Mouse (Mus musculus) small intestine, adult 10 weeks (tissue): ENCODE data around the gene Gzf1. TPM values are rescaled to one million over a fixed set of nuclear protein-coding genes. Genes with fewer than 3 reads are reported as not detected.

ENCODE experiments used
- polyA plus RNA-seq: library from polyadenylated mRNA; stranded (reverse); fragments of 350-450 nt; fragmentation: Illumina TruSeq; extraction: RNeasy Lipid Tissue Mini Kit (QIAGEN cat#74804); gene quantifications from one replicate; pipeline ENCODE4 v1.2.3, GENCODE M21; 2014; ENCODE audit warnings: low replicate concordance

Gzf1 gene
- 35.3 TPM for polyA plus RNA-seq

DNA sequence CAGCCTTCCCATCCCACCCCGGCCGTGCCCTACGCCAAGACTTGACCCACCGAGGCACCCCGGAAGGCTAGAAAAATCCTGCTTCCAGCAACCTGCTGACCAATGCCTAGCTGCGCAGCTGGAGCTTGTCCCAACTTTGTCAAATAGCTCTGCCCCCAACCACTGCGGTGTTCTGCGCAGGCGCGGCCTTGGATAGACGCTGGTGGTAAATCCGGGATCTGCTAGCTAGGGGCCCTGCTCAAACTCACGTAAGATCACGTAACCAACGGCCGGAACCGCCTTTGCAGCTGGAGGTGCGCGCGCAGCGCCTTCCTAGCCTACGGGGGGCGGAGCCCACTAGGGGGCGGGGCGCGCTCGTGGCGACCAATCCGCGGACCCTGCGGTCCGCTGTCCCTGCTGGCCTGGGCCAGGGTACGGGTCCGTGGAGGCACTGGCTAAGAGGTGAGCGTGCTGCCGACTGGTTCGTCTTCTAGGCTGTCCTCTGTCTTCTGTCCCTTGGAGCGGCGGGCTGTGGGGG, at the start of gene Gzf1:
Gzf1 (plus strand) TSS at position 249 of the 517 bp plus-strand sequence.

DNA sequence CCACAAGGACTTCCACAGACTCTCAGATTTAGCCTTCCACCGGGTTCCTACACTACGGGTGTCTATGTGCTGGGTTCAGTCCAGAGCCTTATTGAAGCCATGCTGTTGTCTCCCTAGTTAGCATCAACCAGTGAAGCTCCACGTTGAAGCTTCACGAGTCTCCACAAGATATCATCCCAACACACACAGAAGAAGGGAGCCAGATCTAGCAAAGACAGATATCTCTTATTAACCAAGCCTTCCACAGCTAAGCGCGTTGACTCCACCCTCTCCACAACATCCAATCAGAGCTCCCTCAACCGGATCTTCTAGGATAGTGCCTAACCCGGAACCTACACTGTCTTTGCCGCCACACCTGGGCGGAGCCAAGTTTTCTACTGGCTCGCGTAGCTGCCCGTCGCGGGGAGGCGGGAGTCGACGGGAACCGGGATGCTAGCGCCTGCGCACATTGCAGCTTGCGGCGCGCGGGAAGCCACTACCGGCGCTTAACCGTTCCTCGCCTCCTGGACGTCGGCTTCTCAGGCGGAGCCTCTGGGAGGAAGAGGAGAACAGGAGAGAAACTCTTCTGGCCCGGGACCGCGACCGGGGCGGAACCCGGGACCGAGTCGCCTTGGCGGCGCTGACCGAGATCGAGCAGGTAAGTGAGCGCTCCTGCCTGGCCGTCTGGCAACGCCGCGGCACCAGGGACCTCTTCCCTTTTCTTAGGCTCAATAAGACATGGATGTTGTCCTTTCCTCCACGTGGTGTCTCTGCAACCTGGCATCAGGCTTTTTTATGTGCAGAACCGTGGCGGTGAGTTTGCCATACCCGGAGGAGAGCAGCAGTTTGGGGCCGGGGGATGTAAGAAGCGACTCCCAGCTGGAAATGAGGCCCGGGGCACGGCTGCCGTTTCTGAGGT, 8.4 kb upstream of the Gzf1 start, which contains the start of gene Nxt1:
Nxt1 (plus strand) TSS at position 403 of the 898 bp plus-strand sequence.

DNA sequence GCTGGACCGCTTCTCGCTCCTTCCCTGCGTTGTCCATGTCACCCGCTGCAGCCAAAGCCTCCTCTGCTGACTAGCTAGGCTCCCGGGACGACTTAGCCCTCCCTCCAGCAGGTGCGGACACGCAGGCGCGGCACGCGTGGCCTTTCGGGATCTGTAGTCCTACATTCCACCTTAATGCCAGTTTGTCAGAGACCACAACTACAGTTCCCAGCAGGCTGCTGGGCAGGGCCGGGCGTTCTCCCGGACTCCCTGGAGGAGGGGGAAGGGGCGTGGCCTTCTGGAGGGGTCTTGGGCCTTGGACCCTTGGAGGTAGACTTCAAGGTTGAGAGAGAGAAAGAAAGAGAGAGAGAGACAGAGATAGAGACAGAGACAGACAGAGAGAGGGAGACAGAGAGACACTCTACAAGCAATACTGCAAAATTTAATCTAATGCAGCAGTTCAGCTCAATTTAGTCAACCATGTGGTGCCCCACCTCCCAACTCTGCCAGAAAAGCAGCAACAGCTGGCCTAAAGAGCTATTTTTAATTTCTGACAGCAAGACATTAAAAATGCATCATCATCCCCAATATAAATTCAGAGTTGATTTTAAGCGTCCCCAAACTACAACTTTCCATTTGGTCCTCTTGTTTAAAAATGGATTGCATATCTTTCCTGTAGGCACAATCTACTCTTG, 51.6 kb downstream of the Gzf1 start, which contains the start of gene Napb:
Napb (minus strand) TSS at position 141 of the 674 bp plus-strand sequence.

Other genes with a start within 250 kb of the Gzf1 start
- 9.6 TPM for gene Cd93, start 237.5 kb upstream of the Gzf1 start, polyA plus RNA-seq
- gene Nxt1, start 8.4 kb upstream of the Gzf1 start, polyA plus RNA-seq, result 3.6 TPM
- 2.8 TPM for gene Napb, start 51.4 kb downstream of the Gzf1 start, polyA plus RNA-seq
- gene Cstl1, start 69.3 kb downstream of the Gzf1 start, polyA plus RNA-seq, result not detected
- gene Cst11, start 90.5 kb downstream of the Gzf1 start, polyA plus RNA-seq, result not detected
- not detected for gene 8030411F24Rik, start 101.0 kb downstream of the Gzf1 start, polyA plus RNA-seq
- gene Cst12, start 108.3 kb downstream of the Gzf1 start, polyA plus RNA-seq, result not detected
- not detected for gene Cst8, start 117.8 kb downstream of the Gzf1 start, polyA plus RNA-seq
- gene Cst13, start 139.1 kb downstream of the Gzf1 start, polyA plus RNA-seq, result not detected
- gene Cst9, start 154.1 kb downstream of the Gzf1 start, polyA plus RNA-seq, result not detected
- gene 9230104L09Rik, start 184.0 kb downstream of the Gzf1 start, polyA plus RNA-seq, result not detected
- 4.9 TPM for gene Cst3, start 194.7 kb downstream of the Gzf1 start, polyA plus RNA-seq